ENCODE assay signal across 28 mouse cellular contexts in the genomic region with DNA sequence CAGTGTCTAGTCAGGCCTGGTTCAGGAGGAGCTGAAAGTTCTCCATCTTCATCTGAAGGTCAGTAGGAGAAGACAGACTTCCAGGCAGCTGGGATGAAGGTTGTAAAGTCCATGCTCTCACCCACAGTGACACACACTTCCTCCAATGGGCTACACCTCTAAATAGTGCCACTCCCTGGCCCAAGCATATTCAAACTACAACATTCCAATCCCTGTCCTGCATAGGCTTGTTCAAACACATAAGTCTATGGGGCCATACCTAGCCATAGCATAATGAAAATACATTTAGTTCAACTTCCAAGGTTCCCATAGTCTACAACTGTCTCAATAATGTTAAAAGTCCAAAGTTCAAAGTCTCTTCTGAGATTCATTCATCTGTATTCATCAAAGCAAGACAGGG.
"Had no signal": no experiment of that assay in that cellular context is flagged by ENCODE, and none has a peak within 500 bp of the region (broad histone marks: within the 10 kb centered on the region; RNA-seq: fewer than 3 reads in every experiment).

No protein-coding gene starts in this region.

- H3K4me3 ChIP-seq: embryonic facial prominence, embryonic 10.5 days; embryonic facial prominence, embryonic 12.5 days; embryonic facial prominence, embryonic 13.5 days; embryonic facial prominence, embryonic 15.5 days; erythroblast, embryonic 14.5 days; forebrain, embryonic 10.5 days; forebrain, embryonic 12.5 days; forebrain, embryonic 13.5 days; forebrain, embryonic 15.5 days; gastrocnemius, adult 2 months; heart, adult 2 months had no signal

- H3K4me2 ChIP-seq: embryonic facial prominence, embryonic 12.5 days; embryonic facial prominence, embryonic 13.5 days; embryonic facial prominence, embryonic 15.5 days; forebrain, embryonic 12.5 days; forebrain, embryonic 13.5 days; forebrain, embryonic 15.5 days had no signal

- H3K9me3 ChIP-seq: embryonic facial prominence, embryonic 12.5 days; embryonic facial prominence, embryonic 13.5 days; embryonic facial prominence, embryonic 15.5 days; forebrain, embryonic 12.5 days; forebrain, embryonic 13.5 days; forebrain, embryonic 15.5 days had no signal

- DNase-seq: cerebellum, adult 8-10 months; cerebellum, adult 9-10 months; cerebellum, adult 9-11 months; cerebellum, postnatal 10 days; cerebellum, postnatal 14 days; cerebellum, postnatal 25 days; cerebellum, postnatal 36 days; embryo, embryonic 11 days; forebrain, postnatal 0 days; gastrocnemius, adult 2 months; gastrocnemius, postnatal 10 days; gastrocnemius, postnatal 14 days; gastrocnemius, postnatal 25 days; gastrocnemius, postnatal 36 days; heart, adult 11 months; heart, adult 18-20 months; heart, adult 2 months had no signal

- H3K27me3 ChIP-seq: embryonic facial prominence, embryonic 12.5 days; embryonic facial prominence, embryonic 13.5 days; embryonic facial prominence, embryonic 15.5 days; forebrain, embryonic 12.5 days; forebrain, embryonic 13.5 days; forebrain, embryonic 15.5 days had no signal

- H3K4me1 ChIP-seq: embryonic facial prominence, embryonic 10.5 days; embryonic facial prominence, embryonic 12.5 days; embryonic facial prominence, embryonic 13.5 days; embryonic facial prominence, embryonic 15.5 days; forebrain, embryonic 10.5 days; forebrain, embryonic 12.5 days; forebrain, embryonic 13.5 days; forebrain, embryonic 15.5 days had no signal

- ATAC-seq: forebrain, embryonic 13.5 days; forebrain, embryonic 14.5 days; forebrain, embryonic 15.5 days; forebrain, embryonic 16.5 days; forebrain, postnatal 0 days had no signal

- H3K9ac ChIP-seq: embryonic facial prominence, embryonic 12.5 days; embryonic facial prominence, embryonic 13.5 days; embryonic facial prominence, embryonic 15.5 days; forebrain, embryonic 12.5 days; forebrain, embryonic 13.5 days; forebrain, embryonic 15.5 days; forebrain, postnatal 0 days had no signal

- H3K36me3 ChIP-seq: embryonic facial prominence, embryonic 10.5 days; embryonic facial prominence, embryonic 12.5 days; embryonic facial prominence, embryonic 13.5 days; embryonic facial prominence, embryonic 15.5 days; forebrain, embryonic 10.5 days; forebrain, embryonic 12.5 days; forebrain, embryonic 15.5 days had no signal

- H3K27ac ChIP-seq: embryonic facial prominence, embryonic 10.5 days; embryonic facial prominence, embryonic 12.5 days; embryonic facial prominence, embryonic 13.5 days; embryonic facial prominence, embryonic 15.5 days; forebrain, embryonic 10.5 days; forebrain, embryonic 12.5 days; forebrain, embryonic 13.5 days; forebrain, embryonic 15.5 days; gastrocnemius, adult 2 months; heart, adult 2 months had no signal
